Mouse (Mus musculus) gastrocnemius, adult 8-10 months (tissue): ENCODE measurements at regions not wholly inside any gene's neighbourhood (a gene's known extent, or its start where the extent isn't known, plus 50 kb on each side); places are given as distances from the start of the nearest gene placed in this dataset.
A peak's percentile ranks its signal among the peaks of the same experiment; 100 is the strongest.

Experiments
- DNase-seq, 2 experiments: peaks; one replicate each; pipeline ENCODE4 v3.0.0; 2022; ENCODE audit warnings: low spot score in 2 of 2

DNA sequence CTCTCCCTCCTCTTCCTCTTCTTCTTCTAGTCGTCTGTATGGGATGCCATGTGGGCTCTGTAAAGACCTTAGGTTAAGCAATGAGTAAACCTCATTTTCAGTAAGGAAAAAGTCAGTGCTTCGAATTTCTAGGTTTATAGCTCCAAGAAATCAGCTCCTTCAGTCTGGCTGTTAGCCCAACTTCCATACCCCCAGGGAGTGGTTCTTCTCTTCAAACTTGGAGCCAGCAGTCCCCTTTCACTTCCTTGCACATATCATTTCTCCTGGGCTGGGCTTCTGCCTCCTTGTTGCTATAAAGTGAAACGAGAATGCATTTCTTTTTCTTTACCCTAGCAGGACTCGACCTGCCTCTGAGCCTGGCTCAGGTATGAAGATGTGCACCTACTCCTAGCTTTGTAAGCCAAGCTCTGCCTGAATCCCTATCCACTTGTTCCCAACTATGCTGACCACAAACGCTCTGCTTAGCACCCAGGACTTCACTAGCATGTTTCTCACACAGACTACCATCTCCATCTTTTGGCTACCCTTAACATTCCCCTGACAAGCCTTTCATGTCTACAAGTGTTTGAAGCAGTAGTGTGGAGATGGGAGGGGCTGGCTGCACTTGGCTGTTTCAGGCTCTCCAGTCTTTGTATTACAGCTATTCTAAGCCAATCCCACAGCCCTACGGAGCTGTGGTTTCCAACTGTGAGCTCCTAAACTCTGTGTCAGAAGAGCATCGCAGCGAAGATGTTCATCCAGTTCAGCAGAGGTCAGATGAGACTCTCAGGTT is 243.8 kb upstream of the Tprg start:
- DNase-seq, result peak; percentile 37 to 50

- no peak for DNase-seq
These were observed 242.0 kb upstream of the Tprg start for GRCm38 (mm10) chr16:25044637-25045036.

DNA sequence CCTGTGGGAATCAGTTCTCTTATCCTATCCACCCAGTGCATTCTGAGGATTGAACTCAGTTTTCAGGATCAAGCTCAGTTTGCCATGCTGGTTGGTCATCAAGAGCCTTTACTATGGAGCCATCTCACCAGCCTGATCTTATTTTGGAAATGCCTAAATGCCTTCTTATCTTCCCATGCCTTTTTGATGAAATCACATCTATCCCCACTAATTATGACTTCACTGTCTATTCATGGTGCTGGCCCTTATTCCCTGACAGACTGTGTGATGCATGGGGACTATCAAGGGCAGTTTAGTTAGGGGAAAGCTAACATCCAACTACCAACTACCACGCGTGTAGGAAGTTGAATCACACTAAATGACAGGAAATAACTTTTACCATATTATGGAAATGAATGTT is 238.9 kb upstream of the Tprg start:
- no peak for DNase-seq

GRCm38 (mm10) chr16:25049928-25050510 is 236.6 kb upstream of the Tprg start:
- DNase-seq, result no peak

- DNase-seq, result no peak
These were observed 235.6 kb upstream of the Tprg start for GRCm38 (mm10) chr16:25051044-25051443.

DNA sequence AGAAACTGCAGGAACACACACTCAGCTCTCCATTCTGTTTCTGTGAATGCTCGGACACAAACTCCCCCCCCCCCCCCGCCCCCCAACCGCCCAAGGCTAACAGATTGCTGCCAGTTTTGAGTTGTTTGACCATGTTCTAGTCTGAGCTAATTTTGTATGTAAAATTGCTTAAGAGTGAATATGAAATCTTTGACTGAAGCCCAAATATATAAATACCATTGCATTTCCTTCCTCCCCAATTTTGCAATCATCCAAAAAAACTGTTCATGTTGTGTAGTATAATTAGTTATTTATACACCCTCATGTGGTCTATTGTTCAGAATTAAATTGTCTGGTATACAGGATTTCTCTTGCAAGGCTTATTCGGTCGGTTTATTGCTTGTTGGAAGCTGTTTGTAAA is 234.2 kb upstream of the Tprg start:
- no peak for DNase-seq

DNA sequence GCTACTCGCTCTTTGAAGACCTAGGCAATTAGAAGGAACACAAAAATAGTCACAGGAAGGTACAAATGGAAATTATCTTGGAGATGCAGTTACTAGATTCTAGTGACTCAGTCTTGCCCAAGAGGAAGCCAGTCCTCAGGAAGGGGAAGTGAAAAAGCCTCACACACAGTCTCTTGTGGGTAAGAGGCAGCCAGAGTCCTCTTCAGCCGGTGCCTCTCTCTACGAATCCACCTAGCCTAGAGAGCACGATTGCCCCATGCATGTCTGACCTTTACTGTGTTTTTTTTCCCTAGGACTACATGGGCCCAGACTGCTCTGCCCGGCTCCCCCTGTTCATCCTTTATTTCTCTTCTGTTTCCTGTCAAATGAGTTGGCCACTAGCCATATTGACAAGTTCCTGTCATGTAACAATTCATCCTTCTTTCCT is 233.7 kb upstream of the Tprg start:
- no peak for DNase-seq

GRCm38 (mm10) chr16:25054304-25054703 is 232.3 kb upstream of the Tprg start:
- DNase-seq, result no peak

DNA sequence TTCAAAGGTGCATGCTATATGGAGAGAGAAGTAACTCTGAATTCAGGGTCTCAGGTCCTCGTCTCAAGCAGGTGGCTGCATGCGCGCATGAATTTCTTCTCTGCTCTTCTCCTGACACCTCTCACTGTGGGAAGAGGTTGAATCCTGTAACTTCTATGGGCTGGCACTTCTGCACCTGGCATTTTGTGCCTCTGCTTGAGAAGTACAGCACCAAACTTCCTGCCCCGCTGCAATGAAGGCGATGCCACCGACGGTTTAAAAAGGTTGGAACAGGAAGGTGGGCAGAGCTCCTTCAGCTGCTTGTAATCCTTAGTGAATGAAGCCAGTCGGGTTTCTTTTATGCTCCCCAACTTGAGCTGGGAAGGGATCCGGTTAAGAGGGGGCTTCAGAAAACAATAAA is 231.2 kb upstream of the Tprg start:
- DNase-seq, result no peak

DNA sequence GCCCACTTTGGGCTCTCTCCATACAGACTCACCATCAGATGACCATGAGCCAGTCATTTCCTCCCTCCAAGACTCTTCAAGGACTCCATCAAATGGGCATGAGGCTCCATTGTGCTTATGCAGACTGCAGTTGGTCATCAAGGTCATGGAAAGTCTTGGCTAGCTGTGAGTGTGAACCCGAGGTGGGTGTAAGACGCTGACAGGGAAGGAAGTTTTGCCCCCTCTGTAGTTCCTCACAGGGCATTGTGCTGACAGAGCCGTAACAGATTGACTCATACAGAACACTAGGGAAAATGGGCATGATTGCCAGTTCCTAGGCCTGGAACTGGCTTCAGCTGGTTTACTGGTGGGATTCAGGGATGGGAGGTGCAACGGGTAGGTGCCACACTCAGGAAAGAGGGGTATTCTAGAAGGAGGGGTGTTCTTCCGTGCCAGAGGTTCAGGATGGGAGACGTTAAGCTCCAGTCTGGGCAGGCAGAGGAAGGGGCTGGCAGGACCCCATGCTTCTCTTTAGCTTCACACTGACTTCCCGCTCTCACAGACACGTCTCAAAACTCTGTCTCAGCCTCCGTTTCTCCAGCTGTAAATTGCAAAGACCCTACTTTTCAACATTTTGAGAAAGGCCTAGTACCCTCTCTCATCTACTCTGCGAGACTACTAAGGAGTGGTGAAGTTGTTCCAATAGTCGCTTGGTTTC is 228.4 kb upstream of the Tprg start:
- no peak for DNase-seq

- DNase-seq, result peak; percentile 99 to 100
These were observed 227.7 kb upstream of the Tprg start for GRCm38 (mm10) chr16:25058812-25059501.

DNA sequence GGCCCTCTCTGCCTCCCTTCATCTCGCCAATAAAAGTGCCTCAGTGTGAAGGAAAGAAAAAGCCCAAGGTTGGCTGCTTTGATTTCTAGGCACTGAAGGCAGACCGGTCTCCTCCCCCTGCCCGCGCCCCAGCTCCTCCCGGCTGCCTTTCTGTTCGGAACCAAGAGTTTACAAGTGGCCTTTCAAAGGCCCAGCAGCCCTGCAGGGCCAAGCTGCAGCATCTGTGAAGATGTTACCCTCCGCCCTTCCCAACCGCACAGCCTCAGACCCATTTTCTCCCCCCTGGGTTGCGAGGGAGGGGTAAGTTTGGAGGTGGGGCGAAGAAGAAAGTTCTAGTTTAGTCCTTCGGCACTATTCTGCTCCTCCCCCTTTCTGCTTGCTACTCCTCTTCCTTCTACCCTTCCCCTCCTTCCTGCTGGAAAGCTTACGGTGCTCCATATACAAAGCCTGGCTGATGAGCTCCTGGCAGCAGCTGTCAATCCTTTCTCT is 227.1 kb upstream of the Tprg start:
- peak in 1 of 2 experiments; percentile 76 for DNase-seq

- DNase-seq, result no peak
These were observed 226.4 kb upstream of the Tprg start for GRCm38 (mm10) chr16:25060266-25060665.

DNA sequence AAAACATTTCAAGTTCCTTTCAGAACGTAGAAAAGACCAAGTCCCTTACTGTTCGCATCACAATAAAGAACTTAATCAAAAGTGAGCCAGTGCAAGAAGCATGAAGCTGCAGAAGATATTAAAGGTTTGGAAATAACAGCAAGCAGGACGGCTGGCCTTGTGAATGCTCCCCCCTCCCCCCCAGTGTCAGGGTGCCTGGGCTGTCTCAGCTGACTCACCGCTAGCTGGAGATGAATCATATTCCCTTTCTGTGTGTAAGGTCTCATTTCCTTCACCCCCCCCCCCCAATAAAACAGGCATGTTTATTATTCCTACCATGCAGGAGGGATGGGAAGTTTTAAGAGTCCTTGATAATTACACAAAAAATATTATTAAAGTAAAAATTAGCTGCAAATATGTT is 225.0 kb upstream of the Tprg start:
- DNase-seq, result peak; percentile 48 to 49

DNA sequence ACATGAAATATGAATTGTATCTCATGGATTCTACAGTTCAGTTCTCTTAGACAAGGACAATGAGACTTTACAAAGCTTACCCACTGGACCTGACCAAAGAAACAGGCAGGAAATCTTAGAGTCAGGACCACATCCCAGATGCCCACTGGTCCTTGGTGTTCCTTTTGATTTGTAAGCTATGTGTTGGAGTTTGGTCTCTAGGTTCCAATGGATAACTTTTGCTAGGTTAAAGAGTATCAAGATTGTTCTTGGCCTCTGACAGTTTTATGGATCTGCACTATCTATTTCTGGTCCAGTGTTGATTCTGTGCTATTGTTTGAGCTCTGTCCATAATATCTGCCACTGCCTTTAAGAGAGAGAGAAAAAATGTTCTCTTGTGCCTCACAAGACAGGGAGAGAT is 222.6 kb upstream of the Tprg start:
- DNase-seq, result no peak

DNA sequence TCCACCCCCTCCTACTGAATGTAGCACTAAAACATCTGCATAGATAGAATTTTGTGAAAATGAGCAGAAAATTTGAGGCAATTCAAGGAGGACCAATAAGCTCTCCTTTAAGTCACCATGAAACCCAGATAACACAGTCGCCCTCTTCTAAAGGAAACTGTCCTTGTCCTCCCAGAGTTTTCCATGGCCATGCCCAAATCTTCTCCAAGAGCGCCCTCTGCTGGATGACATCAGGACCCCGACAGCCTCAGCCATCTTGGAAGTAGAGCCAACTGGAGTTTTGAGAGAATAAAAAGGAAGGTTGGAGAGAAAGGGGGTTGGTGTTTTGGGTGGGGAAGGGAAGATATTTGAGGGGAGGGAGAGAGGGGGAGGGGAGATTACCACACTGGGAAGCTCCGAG is 222.1 kb upstream of the Tprg start:
- DNase-seq, result peak; percentile 75 to 81

DNA sequence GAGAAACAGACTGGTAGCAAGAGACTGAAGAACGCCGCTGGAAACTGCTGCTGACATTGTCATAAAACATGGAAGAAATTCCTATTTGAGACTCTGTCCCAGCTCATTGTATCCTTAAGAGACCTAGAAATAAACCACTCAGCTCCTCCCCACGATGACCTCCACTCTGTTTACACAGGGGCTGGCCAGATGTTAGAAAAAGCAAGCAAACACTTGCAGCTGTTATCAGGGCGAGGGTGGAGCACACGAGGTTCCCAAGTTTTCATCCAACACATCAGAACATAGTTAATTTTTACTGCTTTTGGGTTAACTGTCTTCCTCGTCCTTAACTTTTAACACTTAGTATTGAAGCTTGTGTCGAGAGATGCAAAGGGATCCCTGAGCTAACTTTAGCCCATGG is 219.8 kb upstream of the Tprg start:
- peak in 1 of 2 experiments; percentile 32 for DNase-seq

- no peak for DNase-seq
These were observed 219.1 kb upstream of the Tprg start for GRCm38 (mm10) chr16:25067276-25068249.

- no peak for DNase-seq
These were observed 205.8 kb upstream of the Tprg start for GRCm38 (mm10) chr16:25080811-25081210.

GRCm38 (mm10) chr16:25083729-25084128 is 202.9 kb upstream of the Tprg start:
- DNase-seq, result no peak
